Mouse (Mus musculus): ENCODE measurements around the gene Habp4. TPM values are rescaled to one million over a fixed set of nuclear protein-coding genes. Genes with fewer than 3 reads are reported as not detected.

Habp4 gene
- polyA plus RNA-seq, 1 experiment from 2014 or later = 70.9 TPM

- H3K27me3 ChIP-seq (ENCODE audit: control insufficient read depth, insufficient read depth, low read length) = no peaks in the 10 kb centered on the region
- no peak overlapping the region for H3K9ac ChIP-seq (ENCODE audit: low read length)
- H3K4me2 ChIP-seq (ENCODE audit: low read length) = no peak overlapping the region
- H3K27ac ChIP-seq (replicated peaks in 1 of 2; ENCODE audit: control insufficient read depth in 1 of 2, insufficient read depth in 1 of 2, low read depth in 2 of 2, low read length in 2 of 2) = 0 out of 4 replicates have a peak overlapping the region, but pooled peaks of 1 of the 2 experiments have one; percentile 19
- H3K36me3 ChIP-seq (ENCODE audit: control insufficient read depth, insufficient read depth, low read length) = no peaks in the 10 kb centered on the region
- 68% methylated on average over 3 of the region's 3 CpGs for WGBS
- H3K4me1 ChIP-seq (ENCODE audit: control insufficient read depth in 2 of 2, insufficient read depth in 2 of 2, low read length in 2 of 2) = peaks cover 18 to 34% of the 10 kb centered on the region in 2 experiments
- no peak for ATAC-seq (ENCODE audit: insufficient number of reproducible peaks, insufficient read depth, low FRiP score, low read depth)
- no peak overlapping the region for H3K4me3 ChIP-seq (ENCODE audit: control insufficient read depth in 1 of 2, insufficient read depth in 1 of 2, low read depth in 1 of 2, low read length in 2 of 2)
- no peaks in the 10 kb centered on the region for H3K9me3 ChIP-seq (ENCODE audit: control insufficient read depth, low read length)
Measured at GRCm38 (mm10) chr13:64235777-64236176, 74.2 kb downstream of the Habp4 start.

Other genes starting within 250 kb of the Habp4 start
- not detected in 2 replicates for gene Hsd17b3, start 72.6 kb upstream of the Habp4 start, polyA plus RNA-seq (2014; fragmentation: Nextera tagmentation; extraction: Ambion mirVana)
- 6.1 and 7.7 TPM in 2 replicates for gene Slc35d2, start 32.5 kb upstream of the Habp4 start, polyA plus RNA-seq (2014; fragmentation: Nextera tagmentation; extraction: Ambion mirVana)
- gene Zfp367, start 8.6 kb upstream of the Habp4 start, polyA plus RNA-seq (2014; fragmentation: Nextera tagmentation; extraction: Ambion mirVana) = 28.1 and 30.2 TPM in 2 replicates
- 15.7 and 21.0 TPM in 2 replicates for gene Cdc14b, start 113.5 kb downstream of the Habp4 start, polyA plus RNA-seq (2014; fragmentation: Nextera tagmentation; extraction: Ambion mirVana)
- gene Aaed1, start 150.9 kb downstream of the Habp4 start, polyA plus RNA-seq (2014; fragmentation: Nextera tagmentation; extraction: Ambion mirVana) = 72.1 and 78.3 TPM in 2 replicates
- gene Ctsl, start 209.1 kb downstream of the Habp4 start, polyA plus RNA-seq (2014; fragmentation: Nextera tagmentation; extraction: Ambion mirVana) = 284 and 288 TPM in 2 replicates

All from heart, embryonic 14.5 days (tissue).